Mouse (Mus musculus) brain, embryonic 14.5 days (tissue): ENCODE measurements at regions not wholly inside any gene's neighbourhood (a gene's known extent, or its start where the extent isn't known, plus 50 kb on each side); places are given as distances from the start of the nearest gene placed in this dataset.

Experiments
- CTCF ChIP-seq: fragments of 200-500 bp; IDR thresholded peaks from 2 replicates; pipeline ENCODE4 v1.5.1; 2012; ENCODE audit warnings: inconsistent platforms, mild to moderate bottlenecking, moderate library complexity, borderline replicate concordance; ENCODE audit not compliant: insufficient read depth, insufficient read length; ENCODE audit errors: extremely low read depth
- POLR2A ChIP-seq: fragments of 200-500 bp; IDR thresholded peaks from 2 replicates; pipeline ENCODE4 v1.6.1; 2012; ENCODE audit warnings: mild to moderate bottlenecking, inconsistent platforms, borderline replicate concordance; ENCODE audit not compliant: poor library complexity, insufficient read depth, insufficient read length, severe bottlenecking; ENCODE audit errors: extremely low read depth

DNA sequence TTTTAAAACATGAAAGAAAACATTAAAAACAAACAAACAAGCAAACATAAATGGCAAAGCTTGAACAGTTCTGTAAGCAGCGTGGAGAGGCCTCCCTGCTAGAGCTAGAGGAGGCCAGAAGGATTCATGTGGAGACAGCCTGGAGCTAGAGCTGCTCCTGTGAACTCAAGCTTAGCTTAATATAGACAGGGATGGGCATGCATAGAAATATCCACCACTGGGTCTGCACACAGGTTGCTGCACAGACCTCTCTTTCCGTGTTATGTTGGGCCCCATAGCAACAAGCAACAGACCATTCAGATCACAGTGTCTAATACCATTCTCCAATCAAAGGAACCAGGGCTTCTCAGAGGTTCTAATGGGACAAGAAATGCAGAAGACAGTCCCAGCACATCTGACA lies 122.9 kb upstream of the Magi3 start:
- TF ChIP-seq CTCF (no peak), POLR2A (no peak)
